8 mouse cellular contexts compared by ENCODE assay signal in genomic region chr11:30771267-30771903, GRCm38 (mm10). TPM values are rescaled to one million over a fixed set of nuclear protein-coding genes. Genes with fewer than 3 reads are reported as not detected.
DNase-seq lines count a peak whose midpoint lies in the region; ATAC-seq lines count a peak whose summit lies in the region.

TSS of gene Psme4 (plus strand) at chr11:30771726.

- H3K4me1 ChIP-seq in brown adipose tissue, adult 24 weeks (ENCODE audit: control insufficient read depth, insufficient read depth, insufficient read length, low read length) = peaks cover 5% of the 10 kb centered on the region
- H3K4me1 ChIP-seq in heart, embryonic 14.5 days (ENCODE audit: control insufficient read depth in 2 of 2, insufficient read depth in 2 of 2, low read length in 2 of 2) = peaks cover 0 to 9% of the 10 kb centered on the region in 2 experiments; a peak in 2 of 4 replicates
- peaks cover 38% of the 10 kb centered on the region for H3K4me1 ChIP-seq in liver, embryonic 13.5 days (replicated peaks)
- H3K4me1 ChIP-seq in stomach, embryonic 16.5 days (ENCODE audit: control insufficient read depth, insufficient read depth, low read length) = peaks cover 2% of the 10 kb centered on the region; the same call in 1 of the 2 replicates

- peak within 1 kb of the TSS; percentile 88 for H3K4me3 ChIP-seq in brown adipose tissue, adult 24 weeks (ENCODE audit: insufficient read depth, low read depth, low read length)
- H3K4me3 ChIP-seq in heart, embryonic 14.5 days (ENCODE audit: control insufficient read depth in 1 of 2, insufficient read depth in 1 of 2, low read depth in 1 of 2, low read length in 2 of 2) = peak within 1 kb of the TSS; percentile 89 to 96
- peak within 1 kb of the TSS; percentile 100 for H3K4me3 ChIP-seq in liver, embryonic 13.5 days (replicated peaks)
- H3K4me3 ChIP-seq in stomach, embryonic 16.5 days (replicated peaks; ENCODE audit: low read length) = peak within 1 kb of the TSS; percentile 97

- H3K4me2 ChIP-seq in heart, embryonic 14.5 days (ENCODE audit: low read length) = peak within 1 kb of the TSS; percentile 84
- H3K4me2 ChIP-seq in liver, embryonic 13.5 days = peak within 1 kb of the TSS; percentile 76
- H3K4me2 ChIP-seq in stomach, embryonic 16.5 days (ENCODE audit: low read depth, low read length) = peak within 1 kb of the TSS; percentile 67

- peak within 1 kb of the TSS; percentile 99 for H3K9ac ChIP-seq in heart, embryonic 14.5 days (ENCODE audit: low read length)
- peak within 1 kb of the TSS; percentile 100 for H3K9ac ChIP-seq in liver, embryonic 13.5 days
- H3K9ac ChIP-seq in stomach, embryonic 16.5 days (ENCODE audit: low read length) = peak within 1 kb of the TSS; percentile 98

- no peaks in the 10 kb centered on the region for H3K27me3 ChIP-seq in heart, embryonic 14.5 days (ENCODE audit: control insufficient read depth, insufficient read depth, low read length)
- no peaks in the 10 kb centered on the region for H3K27me3 ChIP-seq in liver, embryonic 13.5 days
- no peaks in the 10 kb centered on the region for H3K27me3 ChIP-seq in stomach, embryonic 16.5 days (ENCODE audit: control insufficient read depth, insufficient read depth, low read length)

- 1% methylated on average over 40 of the region's 43 CpGs for WGBS in heart, embryonic 14.5 days
- 1% methylated on average over 32 of the region's 43 CpGs for WGBS in liver, embryonic 13.5 days (ENCODE audit: insufficient replicate concordance)
- under 1% methylated on average over 41 of the region's 43 CpGs for WGBS in stomach, embryonic 16.5 days

- peak within 1 kb of the TSS; percentile 93 for H3K27ac ChIP-seq in brown adipose tissue, adult 24 weeks (replicated peaks; ENCODE audit: low read depth, low read length)
- peak within 1 kb of the TSS; percentile 86 to 95 for H3K27ac ChIP-seq in heart, embryonic 14.5 days (replicated peaks in 1 of 2; ENCODE audit: control insufficient read depth in 1 of 2, insufficient read depth in 1 of 2, low read depth in 2 of 2, low read length in 2 of 2)
- peak within 1 kb of the TSS; percentile 95 for H3K27ac ChIP-seq in liver, embryonic 13.5 days
- peak within 1 kb of the TSS; percentile 92 for H3K27ac ChIP-seq in stomach, embryonic 16.5 days (ENCODE audit: low read length)

- DNase-seq in CD4-positive, CD25-positive, alpha-beta regulatory T cell, adult 2 months (ENCODE audit: low read depth, low spot score) = peak; percentile 95
- DNase-seq in fibroblast of lung, adult 2 months (ENCODE audit: low read depth) = peak; percentile 82
- peak; percentile 96 for DNase-seq in kidney, postnatal 14 days
- DNase-seq in liver, embryonic 13.5 days = peak; percentile 90
- DNase-seq in neural tube, embryonic 10.5 days (ENCODE audit: extremely low spot score, low spot score) = peak; percentile 95

- no peaks in the 10 kb centered on the region for H3K9me3 ChIP-seq in heart, embryonic 14.5 days (ENCODE audit: control insufficient read depth, low read length)
- H3K9me3 ChIP-seq in liver, embryonic 13.5 days (replicated peaks) = no peaks in the 10 kb centered on the region
- no peaks in the 10 kb centered on the region for H3K9me3 ChIP-seq in stomach, embryonic 16.5 days (replicated peaks; ENCODE audit: control insufficient read depth, low read length)

- ATAC-seq in heart, embryonic 14.5 days (ENCODE audit: insufficient number of reproducible peaks, insufficient read depth, low FRiP score, low read depth) = peak; percentile 96
- peak; percentile 93 for ATAC-seq in liver, embryonic 13.5 days (ENCODE audit: low read depth)
- ATAC-seq in stomach, embryonic 16.5 days (ENCODE audit: insufficient read depth, low FRiP score) = peak; percentile 98

- H3K36me3 ChIP-seq in heart, embryonic 14.5 days (ENCODE audit: control insufficient read depth, insufficient read depth, low read length) = no peaks in the 10 kb centered on the region
- no peaks in the 10 kb centered on the region for H3K36me3 ChIP-seq in liver, embryonic 13.5 days
- no peaks in the 10 kb centered on the region for H3K36me3 ChIP-seq in stomach, embryonic 16.5 days (ENCODE audit: control insufficient read depth, insufficient read depth, low read length)

RNA-seq across cellular contexts. Expression of gene Psme4, which starts in this region (rescaled TPM):
- 45.0 and 45.7 TPM in 2 replicates for polyA plus RNA-seq in brown adipose tissue, adult 24 weeks (2012; ENCODE audit: insufficient read depth, insufficient read length, missing spikeins)
- polyA plus RNA-seq in heart, embryonic 14.5 days (2014; fragmentation: Nextera tagmentation; extraction: Ambion mirVana) = 19.7 and 20.1 TPM in 2 replicates
- polyA plus RNA-seq in liver, embryonic 13.5 days (2015; fragmentation: Nextera tagmentation; extraction: Ambion mirVana) = 10.7 and 10.9 TPM in 2 replicates
- 14.7 and 16.1 TPM in 2 replicates for polyA plus RNA-seq in stomach, embryonic 16.5 days (2015; fragmentation: Nextera tagmentation; extraction: Ambion mirVana)

Comparison
In these comparisons a context has a peak if more than half of its experiments do, and no peak if none do; other contexts are left out.
1. Peak in every context shown above with its lines: DNase-seq, ATAC-seq, H3K4me3 ChIP-seq and H3K27ac ChIP-seq.